Mouse (Mus musculus): ENCODE results near the gene Fgfr2. TPM values are rescaled to one million over a fixed set of nuclear protein-coding genes. Genes with fewer than 3 reads are reported as not detected.

Fgfr2 gene
- polyA plus RNA-seq, 1 experiment: 59.9 TPM

DNA sequence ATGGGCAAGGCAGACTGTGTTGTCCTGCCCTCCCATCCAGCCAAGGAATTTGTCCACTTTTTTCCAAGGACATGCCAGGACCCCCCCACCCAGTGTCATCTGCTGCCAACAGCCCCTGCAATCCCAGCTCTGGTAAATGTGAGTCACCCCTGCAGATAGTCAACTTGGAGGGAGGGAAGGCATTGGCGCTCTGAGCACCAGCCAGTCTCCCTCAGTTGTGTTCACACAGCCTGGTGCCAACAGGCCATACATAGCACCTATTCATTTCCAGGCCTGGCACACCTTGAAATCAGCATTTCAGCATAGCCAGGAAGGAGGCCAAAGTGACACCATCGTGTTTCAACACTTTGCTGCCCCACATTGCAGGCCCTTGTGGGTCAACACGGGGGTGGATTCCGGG is 439.2 kb downstream of the Fgfr2 start:
- TF ChIP-seq CTCF (IDR thresholded peaks at IDR 0.05; ENCODE audit: borderline replicate concordance, insufficient read depth, low read length): no peak
- no peak for TF ChIP-seq POLR2A (IDR thresholded peaks at IDR 0.05; ENCODE audit: low read depth, low read length)
- no peak overlapping the region for H3K27ac ChIP-seq (ENCODE audit: insufficient read depth, low read length)
- H3K4me3 ChIP-seq (ENCODE audit: insufficient read depth, low read length): no peak overlapping the region
- no peaks in the 10 kb centered on the region for H3K4me1 ChIP-seq (ENCODE audit: control insufficient read depth, insufficient read depth, low read length)

DNA sequence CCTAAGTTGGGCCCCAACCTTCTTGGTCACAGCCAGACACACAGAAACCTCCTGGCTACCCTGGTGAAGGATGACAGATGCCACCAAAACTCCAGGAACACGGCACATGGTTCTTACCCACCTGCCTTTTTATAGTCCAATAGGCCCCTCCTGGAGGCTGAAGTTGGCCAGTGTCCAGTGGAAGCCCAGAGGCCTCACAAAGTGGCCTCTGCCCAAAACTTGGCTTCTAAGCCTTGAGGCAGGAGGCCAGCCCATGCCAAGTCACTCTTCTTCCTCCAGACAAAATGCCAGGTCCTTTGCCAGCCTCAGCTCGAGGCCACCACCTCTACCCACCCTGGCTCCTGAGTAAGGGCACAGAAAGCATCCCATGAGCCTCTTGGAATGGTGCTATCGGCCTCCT is 440.2 kb downstream of the Fgfr2 start:
- Histone ChIP-seq H3K4me1 (ENCODE audit: control insufficient read depth, insufficient read depth, low read length) (no peaks in the 10 kb centered on the region), H3K4me3 (ENCODE audit: insufficient read depth, low read length) (no peak overlapping the region), H3K27ac (ENCODE audit: insufficient read depth, low read length) (no peak overlapping the region)
- no peak for TF ChIP-seq CTCF (IDR thresholded peaks at IDR 0.05; ENCODE audit: borderline replicate concordance, insufficient read depth, low read length)
- no peak for TF ChIP-seq POLR2A (IDR thresholded peaks at IDR 0.05; ENCODE audit: low read depth, low read length)

DNA sequence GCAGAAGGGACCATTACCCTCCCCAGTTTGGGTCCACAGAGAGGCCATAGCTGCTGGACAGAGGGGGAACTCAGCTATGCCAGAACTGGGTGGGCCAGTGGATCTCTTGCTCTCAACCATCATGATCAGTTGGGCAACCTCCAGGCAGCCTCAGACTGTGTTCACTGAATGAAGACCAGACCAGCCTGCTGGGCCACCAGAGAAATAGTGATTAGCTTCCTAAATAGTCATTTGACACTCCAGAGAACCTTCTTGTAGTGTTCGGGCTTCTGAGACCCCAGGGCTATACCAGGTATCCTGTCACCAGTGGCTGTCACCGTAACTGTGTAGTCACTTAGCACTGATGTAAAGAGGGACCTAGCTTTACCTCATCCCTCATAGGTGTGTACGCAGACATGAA is 440.8 kb downstream of the Fgfr2 start:
- TF ChIP-seq CTCF (IDR thresholded peaks at IDR 0.05; ENCODE audit: borderline replicate concordance, insufficient read depth, low read length) (no peak), POLR2A (IDR thresholded peaks at IDR 0.05; ENCODE audit: low read depth, low read length) (no peak)
- Histone ChIP-seq H3K4me3 (ENCODE audit: insufficient read depth, low read length) (no peak overlapping the region), H3K4me1 (ENCODE audit: control insufficient read depth, insufficient read depth, low read length) (no peaks in the 10 kb centered on the region), H3K27ac (ENCODE audit: insufficient read depth, low read length) (no peak overlapping the region)

DNA sequence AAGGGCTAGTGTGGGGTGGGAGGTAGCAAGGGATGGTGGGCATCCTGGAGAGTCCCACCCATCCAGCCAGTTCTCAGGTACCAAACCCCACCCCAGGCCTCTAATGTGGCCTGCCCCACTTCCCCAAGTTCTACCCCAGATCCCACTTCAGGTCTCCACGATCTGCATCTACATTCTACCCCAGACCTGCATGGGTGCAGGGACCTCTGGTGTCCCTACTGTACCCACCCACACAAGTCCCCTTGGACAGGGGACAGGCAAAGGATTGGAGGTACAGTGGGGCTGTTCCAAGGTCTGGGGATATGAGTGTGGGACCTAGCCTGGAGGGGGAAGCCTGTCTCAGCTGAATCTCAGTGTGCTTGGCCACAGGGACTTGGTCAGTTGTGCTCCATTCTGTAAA is 441.3 kb downstream of the Fgfr2 start:
- no peaks in the 10 kb centered on the region for H3K4me1 ChIP-seq (ENCODE audit: control insufficient read depth, insufficient read depth, low read length)
- H3K27ac ChIP-seq (ENCODE audit: insufficient read depth, low read length): no peak overlapping the region
- TF ChIP-seq POLR2A (IDR thresholded peaks at IDR 0.05; ENCODE audit: low read depth, low read length) (no peak), CTCF (IDR thresholded peaks at IDR 0.05; ENCODE audit: borderline replicate concordance, insufficient read depth, low read length) (no peak)

DNA sequence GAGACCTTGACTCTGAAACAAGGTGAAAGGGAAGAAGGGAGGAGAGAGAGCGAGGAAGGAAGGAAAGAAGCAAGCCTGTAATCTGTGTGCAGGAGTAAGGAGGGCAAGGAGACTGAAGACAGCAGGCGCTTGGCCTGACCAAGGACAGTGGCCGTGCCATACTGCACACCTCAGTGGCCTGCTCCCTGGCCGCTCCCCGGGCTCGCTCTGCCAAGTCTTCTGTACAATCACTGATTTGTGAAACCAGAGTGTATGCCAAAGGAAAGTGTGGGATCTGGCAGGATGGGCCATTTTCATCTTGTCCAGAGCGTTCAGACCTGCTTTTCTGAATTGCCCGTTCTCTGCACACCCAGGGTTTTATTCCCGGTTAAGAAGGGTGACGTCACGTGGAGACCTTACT is 441.9 kb downstream of the Fgfr2 start:
- H3K27ac ChIP-seq (ENCODE audit: insufficient read depth, low read length): no peak overlapping the region
- H3K4me3 ChIP-seq (ENCODE audit: insufficient read depth, low read length): no peak overlapping the region
- TF ChIP-seq CTCF (IDR thresholded peaks at IDR 0.05; ENCODE audit: borderline replicate concordance, insufficient read depth, low read length) (no peak), POLR2A (IDR thresholded peaks at IDR 0.05; ENCODE audit: low read depth, low read length) (no peak)
- no peaks in the 10 kb centered on the region for H3K4me1 ChIP-seq (ENCODE audit: control insufficient read depth, insufficient read depth, low read length)

More for the DNA sequence above, 441.3 kb downstream of the Fgfr2 start:
- H3K4me3 ChIP-seq (ENCODE audit: insufficient read depth, low read length): no peak overlapping the region

DNA sequence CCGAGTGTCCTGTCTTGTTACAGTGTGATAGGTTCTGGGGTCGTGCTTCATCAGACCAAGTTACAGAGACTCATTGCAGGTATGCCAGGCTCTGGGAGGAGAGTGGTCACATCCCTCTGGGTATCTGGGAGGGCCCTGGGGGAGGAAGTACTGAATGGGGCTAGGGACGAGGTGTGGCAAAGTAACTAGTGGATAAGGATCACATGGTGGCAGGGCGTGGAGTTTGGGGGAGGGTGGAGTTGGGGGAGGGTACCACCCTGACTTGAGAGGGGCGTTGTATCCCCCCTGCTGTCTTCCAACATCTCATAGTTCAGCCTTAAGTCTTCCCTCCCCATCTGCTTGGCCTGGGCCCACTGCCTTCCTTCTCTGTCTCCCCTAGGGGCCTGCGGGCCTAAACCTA is 443.6 kb downstream of the Fgfr2 start:
- Histone ChIP-seq H3K4me3 (ENCODE audit: insufficient read depth, low read length) (no peak overlapping the region), H3K4me1 (ENCODE audit: control insufficient read depth, insufficient read depth, low read length) (no peaks in the 10 kb centered on the region), H3K27ac (ENCODE audit: insufficient read depth, low read length) (no peak overlapping the region)
- no peak for TF ChIP-seq POLR2A (IDR thresholded peaks at IDR 0.05; ENCODE audit: low read depth, low read length)
- no peak for TF ChIP-seq CTCF (IDR thresholded peaks at IDR 0.05; ENCODE audit: borderline replicate concordance, insufficient read depth, low read length)

DNA sequence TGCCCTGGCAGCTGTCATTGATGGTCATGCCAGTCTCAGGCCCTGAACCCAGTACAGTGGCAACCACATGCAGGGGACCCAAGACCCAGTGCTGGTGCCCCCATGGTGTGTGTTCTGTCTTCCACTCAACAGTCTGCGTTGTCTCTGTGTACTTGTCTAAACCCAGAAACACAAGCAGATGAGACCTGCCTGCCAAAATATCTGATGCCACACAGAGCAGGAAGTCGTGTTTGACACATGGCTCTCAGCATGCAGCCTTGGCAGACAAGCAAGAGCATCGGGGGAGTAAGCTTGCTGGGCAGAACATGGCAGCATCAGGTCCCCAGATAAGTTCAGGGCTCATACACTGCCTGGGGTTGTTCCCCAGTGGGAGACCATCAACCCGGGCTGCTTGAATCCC is 444.0 kb downstream of the Fgfr2 start:
- no peak overlapping the region for H3K4me3 ChIP-seq (ENCODE audit: insufficient read depth, low read length)
- TF ChIP-seq POLR2A (IDR thresholded peaks at IDR 0.05; ENCODE audit: low read depth, low read length): no peak
- TF ChIP-seq CTCF (IDR thresholded peaks at IDR 0.05; ENCODE audit: borderline replicate concordance, insufficient read depth, low read length): no peak
- H3K27ac ChIP-seq (ENCODE audit: insufficient read depth, low read length): no peak overlapping the region
- no peaks in the 10 kb centered on the region for H3K4me1 ChIP-seq (ENCODE audit: control insufficient read depth, insufficient read depth, low read length)

DNA sequence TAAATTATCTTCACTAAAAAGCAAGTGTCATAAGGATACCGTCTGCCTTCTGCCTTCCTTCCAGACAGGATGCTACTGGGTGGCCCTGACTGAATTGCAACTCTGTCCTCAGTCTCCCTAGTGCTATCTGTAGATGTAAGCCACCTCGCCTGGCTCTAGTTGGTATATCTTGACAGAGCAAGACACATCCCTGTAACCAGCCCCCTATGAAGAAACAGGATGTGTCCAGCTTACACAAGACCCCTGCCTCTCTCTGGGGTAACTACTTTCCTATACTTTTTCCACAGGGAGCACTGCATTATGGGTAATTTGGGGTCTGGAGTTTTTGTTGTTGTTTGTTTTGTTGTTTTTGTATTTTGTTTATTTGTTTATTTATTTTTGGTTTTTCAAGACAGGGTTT is 447.2 kb downstream of the Fgfr2 start:
- no peak overlapping the region for H3K27ac ChIP-seq (ENCODE audit: insufficient read depth, low read length)
- no peak for TF ChIP-seq POLR2A (IDR thresholded peaks at IDR 0.05; ENCODE audit: low read depth, low read length)
- no peak for TF ChIP-seq CTCF (IDR thresholded peaks at IDR 0.05; ENCODE audit: borderline replicate concordance, insufficient read depth, low read length)
- H3K4me1 ChIP-seq (ENCODE audit: control insufficient read depth, insufficient read depth, low read length): no peaks in the 10 kb centered on the region
- H3K4me3 ChIP-seq (ENCODE audit: insufficient read depth, low read length): no peak overlapping the region

DNA sequence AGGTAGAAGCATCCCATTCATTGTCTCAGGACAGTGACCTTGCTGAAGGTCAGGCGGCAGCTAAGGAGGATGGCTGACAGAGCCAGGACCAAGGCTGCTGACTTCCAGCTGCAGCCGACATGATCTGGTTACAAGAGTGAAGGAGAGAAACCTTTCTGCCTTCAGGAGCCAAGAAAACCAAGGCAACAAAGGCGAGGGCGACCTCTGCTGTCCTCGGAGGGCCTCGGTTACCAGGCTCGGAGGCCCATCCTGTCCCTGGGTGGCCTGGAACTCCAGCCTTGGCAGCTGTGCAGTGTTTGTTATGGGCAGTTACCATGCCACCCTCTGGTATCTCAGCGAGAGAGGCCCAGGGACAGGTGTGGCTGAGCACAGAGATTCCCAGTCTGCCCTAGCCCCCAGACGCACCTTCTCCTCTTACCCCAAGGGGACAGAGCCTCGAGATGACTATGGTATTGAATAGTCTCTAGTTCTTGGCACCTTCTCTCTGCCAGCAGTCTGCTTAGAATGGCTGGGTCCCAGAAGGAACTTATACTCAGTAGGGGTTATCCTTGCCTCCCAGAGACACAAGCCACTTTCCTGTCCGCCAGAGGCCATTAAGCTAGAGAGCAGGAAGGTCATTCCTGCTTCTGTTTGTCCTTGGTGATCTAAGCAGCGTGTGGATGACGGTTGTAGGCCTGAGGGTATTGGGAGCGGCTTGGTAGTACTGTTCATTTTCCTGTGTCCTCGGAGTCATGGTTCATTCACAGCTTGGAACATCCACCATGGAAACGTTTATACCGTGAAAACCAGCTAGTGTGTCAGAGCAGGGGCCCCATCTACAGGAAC is 449.0 kb downstream of the Fgfr2 start:
- H3K4me3 ChIP-seq (ENCODE audit: insufficient read depth, low read length): no peak overlapping the region
- no peak overlapping the region for H3K27ac ChIP-seq (ENCODE audit: insufficient read depth, low read length)
- no peaks in the 10 kb centered on the region for H3K4me1 ChIP-seq (ENCODE audit: control insufficient read depth, insufficient read depth, low read length)
- TF ChIP-seq CTCF (IDR thresholded peaks at IDR 0.05; ENCODE audit: borderline replicate concordance, insufficient read depth, low read length) (no peak; the same call in 1 of the 2 replicates), POLR2A (IDR thresholded peaks at IDR 0.05; ENCODE audit: low read depth, low read length) (no peak)

DNA sequence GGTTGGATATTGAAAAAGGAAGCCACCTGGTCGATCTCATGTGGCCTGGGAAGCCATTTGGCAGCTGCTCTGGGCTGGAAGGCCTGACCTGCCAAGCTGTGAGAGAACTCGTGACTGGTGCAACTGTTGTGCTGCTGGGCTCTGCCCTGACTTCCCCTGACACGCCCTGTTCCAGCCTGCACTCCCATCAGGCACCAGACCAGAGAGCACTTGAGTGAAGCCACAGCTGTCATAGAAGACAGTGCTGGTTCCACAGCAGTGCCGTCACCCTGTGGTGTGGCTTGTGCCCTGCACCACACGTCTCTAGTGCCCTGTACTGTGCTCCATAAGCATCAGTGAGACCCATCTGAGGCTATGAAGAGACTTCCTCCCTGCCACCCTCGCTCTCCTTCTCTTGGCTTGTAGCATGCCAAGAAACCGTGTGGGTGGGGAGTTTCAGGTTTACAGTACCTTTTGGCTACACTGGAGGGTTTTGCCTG is 450.6 kb downstream of the Fgfr2 start:
- H3K4me1 ChIP-seq (ENCODE audit: control insufficient read depth, insufficient read depth, low read length): no peaks in the 10 kb centered on the region
- H3K4me3 ChIP-seq (ENCODE audit: insufficient read depth, low read length): no peak overlapping the region
- TF ChIP-seq POLR2A (IDR thresholded peaks at IDR 0.05; ENCODE audit: low read depth, low read length): no peak
- no peak for TF ChIP-seq CTCF (IDR thresholded peaks at IDR 0.05; ENCODE audit: borderline replicate concordance, insufficient read depth, low read length)
- no peak overlapping the region for H3K27ac ChIP-seq (ENCODE audit: insufficient read depth, low read length)
